Mouse (Mus musculus) limb, embryonic 13.5 days (tissue): Measurements from ENCODE around the gene Cherp. TPM values are rescaled to one million over a fixed set of nuclear protein-coding genes. Genes with fewer than 3 reads are reported as not detected.

Experiments
- ATAC-seq: fragments of 200-750 bp; cut with Nextera tagmentation; 2 replicates; pipeline ENCODE4 v1.8.0; 2017; ENCODE audit warnings: low read depth, moderate number of reproducible peaks, moderate TSS enrichment; ENCODE audit not compliant: low FRiP score
- H3K27ac ChIP-seq: fragments of 300-500 bp; sonication (generic); 2 replicates; pipeline ENCODE4 v1.5.1; 2015; ENCODE audit warnings: inconsistent platforms, mild to moderate bottlenecking, moderate library complexity
- H3K27me3 ChIP-seq: fragments of 300-500 bp; sonication (generic); 2 replicates; pipeline ENCODE4 v1.6.1; 2015; ENCODE audit warnings: mild to moderate bottlenecking, inconsistent platforms
- H3K36me3 ChIP-seq: fragments of 300-500 bp; sonication (generic); 2 replicates; pipeline ENCODE4 v1.6.1; 2015; ENCODE audit warnings: inconsistent platforms, mild to moderate bottlenecking, moderate library complexity
- H3K4me1 ChIP-seq: fragments of 300-500 bp; sonication (generic); 2 replicates; pipeline ENCODE4 v1.6.1; 2015; ENCODE audit warnings: inconsistent platforms
- H3K4me2 ChIP-seq: fragments of 300-500 bp; sonication (generic); replicated peaks from 2 replicates; pipeline ENCODE4 v1.6.1; 2015; ENCODE audit warnings: inconsistent platforms, mild to moderate bottlenecking, moderate library complexity
- H3K4me3 ChIP-seq: fragments of 300-500 bp; sonication (generic); 2 replicates; pipeline ENCODE4 v1.5.1; 2015; ENCODE audit warnings: moderate library complexity, mild to moderate bottlenecking, inconsistent platforms
- H3K9ac ChIP-seq: fragments of 300-500 bp; sonication (generic); 2 replicates; pipeline ENCODE4 v1.6.1; 2015; ENCODE audit warnings: mild to moderate bottlenecking, inconsistent platforms
- H3K9me3 ChIP-seq: fragments of 300-500 bp; sonication (generic); 2 replicates; pipeline ENCODE4 v1.6.1; 2016; ENCODE audit warnings: inconsistent platforms
- WGBS: fragments of 180-500 bp; shearing (Covaris S2); methylation state at CpG from one replicate; pipeline ENCODE4 v1.1.7; 2015; 5-methylcytosine and 5-hydroxymethylcytosine counted together
- polyA plus RNA-seq: library from polyadenylated mRNA; unstranded; fragments of >200 nt; fragmentation: Nextera tagmentation; extraction: Ambion mirVana; gene quantifications from 2 replicates; pipeline ENCODE4 v1.2.1, GENCODE M21; 2015

Cherp gene
- polyA plus RNA-seq, 1 experiment from 2014 or later, result 69.8 TPM

DNA sequence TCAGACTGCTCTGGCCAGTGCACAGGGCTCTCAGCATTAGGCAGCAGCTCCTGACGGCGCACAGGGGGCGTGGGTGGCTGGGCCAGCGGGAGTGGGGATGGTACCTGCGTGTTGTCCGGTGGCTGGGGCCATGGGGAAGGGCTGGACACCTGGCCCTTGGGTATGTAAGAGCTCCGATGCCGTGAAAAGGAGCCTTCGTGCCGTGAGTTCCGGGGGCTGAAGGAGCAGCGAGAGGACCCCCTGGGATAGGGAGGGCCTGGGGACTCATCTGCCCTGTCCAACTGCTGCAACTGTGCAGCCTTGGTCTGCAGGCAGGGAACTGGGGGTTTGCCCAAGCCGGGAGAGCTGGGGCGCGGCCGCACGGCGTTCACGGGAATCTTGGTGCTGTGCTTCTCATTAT lies 21.2 kb upstream of the Cherp start:
- H3K27ac ChIP-seq, result no peak overlapping the region
- no peak overlapping the region for H3K4me2 ChIP-seq
- H3K4me1 ChIP-seq, result peaks cover 20% of the 10 kb centered on the region
- H3K36me3 ChIP-seq, result peaks cover 39% of the 10 kb centered on the region
- WGBS, result 94% methylated on average over 19 of the region's 19 CpGs
- H3K4me3 ChIP-seq, result no peak overlapping the region
- H3K9me3 ChIP-seq, result no peaks in the 10 kb centered on the region
- H3K27me3 ChIP-seq, result no peaks in the 10 kb centered on the region
- no peak overlapping the region for H3K9ac ChIP-seq
- no peak for ATAC-seq

DNA sequence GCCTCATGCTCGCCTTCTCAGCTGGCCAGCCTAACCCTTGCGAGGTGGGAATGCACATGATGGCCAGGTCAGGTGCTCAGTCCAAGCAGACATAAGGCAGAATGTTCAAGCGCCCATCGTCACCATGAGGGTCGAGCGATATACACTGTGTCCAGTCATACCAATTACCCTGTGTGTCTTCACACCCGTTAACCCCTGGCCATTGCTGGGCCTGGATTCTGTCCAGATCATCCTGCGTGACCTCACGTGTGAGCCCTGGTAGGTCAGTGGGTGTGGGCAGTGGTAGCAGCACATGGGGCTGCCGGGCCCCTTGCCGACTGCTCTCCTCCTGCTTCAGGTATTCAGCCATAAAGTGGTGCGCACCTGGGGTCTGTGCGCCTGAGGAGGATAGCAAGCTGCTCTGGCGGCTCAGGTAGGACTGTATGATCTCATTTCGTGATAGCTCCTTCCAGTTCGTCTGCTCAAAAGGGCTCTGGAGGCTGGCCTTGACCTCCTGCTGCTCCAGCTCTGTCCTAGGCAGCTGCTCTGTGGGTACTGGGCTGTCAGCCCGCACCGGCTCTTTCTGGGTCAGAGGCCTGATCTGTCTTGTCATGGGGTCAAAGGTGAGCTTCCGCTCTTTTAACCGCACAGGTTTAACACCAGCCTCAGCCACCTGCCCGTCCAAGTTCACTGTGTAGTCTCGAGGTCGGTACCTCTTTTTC lies 20.5 kb upstream of the Cherp start:
- H3K9me3 ChIP-seq, result no peaks in the 10 kb centered on the region
- H3K4me3 ChIP-seq, result no peak overlapping the region
- H3K36me3 ChIP-seq, result peaks cover 37% of the 10 kb centered on the region
- peaks cover 26% of the 10 kb centered on the region for H3K4me1 ChIP-seq
- H3K4me2 ChIP-seq, result no peak overlapping the region
- H3K9ac ChIP-seq, result no peak overlapping the region
- H3K27me3 ChIP-seq, result no peaks in the 10 kb centered on the region
- ATAC-seq, result no peak
- 85% methylated on average over 23 of the region's 23 CpGs for WGBS
- no peak overlapping the region for H3K27ac ChIP-seq

DNA sequence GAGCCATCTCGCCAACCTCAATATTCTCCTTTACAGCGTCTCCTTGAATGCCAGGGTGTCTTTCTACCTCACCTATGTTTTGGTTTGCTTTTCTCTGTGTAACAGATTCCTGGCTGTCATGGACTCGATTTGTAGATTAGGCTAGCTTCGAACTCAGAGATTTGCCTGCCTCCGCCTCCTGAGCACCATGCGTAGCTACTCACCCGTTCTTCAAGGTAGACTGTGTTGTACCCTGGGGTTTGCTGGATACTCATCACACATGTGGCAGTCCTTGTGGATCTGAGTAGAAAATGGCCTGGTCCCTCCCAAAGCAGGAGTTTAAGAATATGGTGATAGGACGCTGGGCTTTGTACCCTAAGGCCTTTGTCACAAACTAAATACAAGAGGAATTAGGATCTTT lies 18.4 kb upstream of the Cherp start:
- no peak for ATAC-seq
- H3K4me1 ChIP-seq, result peaks cover 31% of the 10 kb centered on the region
- 13% methylated on average over 8 of the region's 8 CpGs for WGBS
- no peaks in the 10 kb centered on the region for H3K9me3 ChIP-seq
- H3K27me3 ChIP-seq, result no peaks in the 10 kb centered on the region
- peaks cover 51% of the 10 kb centered on the region for H3K36me3 ChIP-seq
- peak overlapping the region; percentile 93 for H3K4me3 ChIP-seq
- peak overlapping the region; percentile 52; the same call in 1 of the 2 replicates for H3K27ac ChIP-seq
- H3K9ac ChIP-seq, result peak overlapping the region; percentile 67
- H3K4me2 ChIP-seq, result peak overlapping the region; percentile 90

DNA sequence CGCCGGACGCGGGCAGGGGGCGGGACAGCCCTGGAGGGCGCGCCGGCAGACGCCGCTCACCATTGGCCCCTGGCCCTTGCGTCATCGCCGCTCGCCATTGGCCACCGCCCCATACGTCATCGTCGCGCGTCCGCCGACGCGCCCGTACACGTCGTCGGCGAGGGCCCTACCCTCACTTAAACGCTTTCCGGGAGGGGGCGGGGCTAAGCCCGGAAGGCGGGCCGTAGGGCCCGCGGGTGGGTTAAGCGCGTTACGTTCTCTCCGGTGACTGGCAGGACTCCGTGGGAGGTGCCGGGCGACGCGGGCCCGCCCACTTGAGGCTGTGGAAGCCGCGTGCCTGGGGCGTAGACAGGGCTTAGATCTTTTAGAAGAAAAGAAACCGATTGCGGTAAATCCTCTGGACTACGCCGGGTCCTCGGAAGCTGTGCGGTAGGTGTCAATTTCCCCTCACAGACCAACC lies 17.6 kb upstream of the Cherp start:
- H3K36me3 ChIP-seq, result peaks cover 58% of the 10 kb centered on the region
- H3K4me3 ChIP-seq, result peak overlapping the region; percentile 93
- peak overlapping the region; percentile 92 for H3K9ac ChIP-seq
- peak overlapping the region; percentile 94 for H3K4me2 ChIP-seq
- H3K27ac ChIP-seq, result peak overlapping the region; percentile 52; the same call in 1 of the 2 replicates
- H3K4me1 ChIP-seq, result peaks cover 31% of the 10 kb centered on the region
- ATAC-seq, result peak; percentile 98
- H3K9me3 ChIP-seq, result no peaks in the 10 kb centered on the region
- whole genome bisulfite sequencing, result under 1% methylated on average over 50 of the region's 56 CpGs
- H3K27me3 ChIP-seq, result no peaks in the 10 kb centered on the region

DNA sequence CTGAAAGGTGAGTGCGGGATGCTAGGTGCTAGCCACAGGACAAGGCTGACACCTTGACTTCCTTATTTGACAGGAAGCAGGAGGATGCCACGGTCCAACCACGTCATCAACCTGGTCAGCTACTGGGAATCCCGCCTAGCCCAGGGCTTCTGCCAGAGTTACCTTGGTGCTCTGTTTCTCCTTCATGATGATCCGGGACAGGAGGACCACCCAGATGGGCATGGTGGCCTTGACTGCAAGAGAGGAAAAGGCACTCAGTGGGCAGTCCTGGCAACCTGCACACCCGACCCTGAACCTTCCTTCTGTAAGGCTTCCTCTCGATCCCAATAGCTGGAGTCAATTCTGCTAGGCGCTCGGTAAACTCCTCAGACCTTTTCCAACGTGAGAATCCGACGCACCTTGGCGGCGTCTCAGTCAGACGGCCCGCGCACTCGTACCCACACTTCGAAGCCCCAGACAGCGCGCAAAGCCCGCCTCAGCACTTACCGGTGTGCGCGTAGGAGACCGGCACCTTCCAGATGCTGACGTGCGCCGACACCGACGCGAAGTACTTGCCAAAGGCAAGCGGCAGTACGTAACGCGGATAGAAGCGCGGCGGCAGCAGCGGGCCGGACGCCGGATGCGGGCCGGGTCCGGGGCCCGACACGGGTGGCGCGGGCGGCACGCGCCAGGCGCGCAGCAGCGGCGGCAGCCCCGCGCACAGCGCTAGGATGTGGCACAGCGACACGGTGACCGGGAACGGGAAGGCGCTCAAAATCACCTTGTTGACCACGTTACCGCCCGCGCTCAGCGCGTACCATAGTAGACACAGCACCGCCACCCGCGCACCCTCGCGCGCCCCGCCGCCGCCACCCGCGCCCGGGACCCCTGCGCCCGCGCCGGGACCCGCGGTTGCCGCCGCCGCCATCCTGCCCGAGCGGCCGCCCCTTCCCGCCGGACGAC lies 16.9 kb upstream of the Cherp start, which contains the start of gene Slc35e1:
Gene Slc35e1, minus strand, starts transcription at position 935 of the 942 bp plus-strand sequence.
- peak; percentile 38 for ATAC-seq

DNA sequence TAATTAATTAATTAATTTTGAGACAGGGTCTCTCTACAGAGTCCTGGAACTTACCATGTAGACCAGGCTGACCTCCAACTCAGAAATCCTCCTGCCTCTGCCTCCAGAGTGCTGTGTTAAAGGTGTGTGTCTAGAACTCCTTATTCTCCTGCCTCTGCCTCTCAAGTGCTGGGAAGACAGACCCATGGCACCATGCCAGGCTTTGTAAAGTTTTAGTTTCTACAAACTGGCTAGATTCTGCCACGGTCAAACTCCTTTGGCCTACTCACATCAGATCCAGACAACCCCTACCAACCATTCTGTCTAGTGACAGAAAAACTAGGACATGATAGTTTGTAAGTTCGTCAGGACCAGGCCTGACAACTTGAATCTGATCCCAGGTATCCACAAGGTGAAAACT lies 16.0 kb upstream of the Cherp start:
- peak overlapping the region; percentile 92 for H3K9ac ChIP-seq

More for the DNA sequence above, 16.9 kb upstream of the Cherp start, which contains the start of gene Slc35e1:
- Histone ChIP-seq H3K4me3 (peak within 1 kb of the TSS; percentile 93), H3K27ac (peak within 1 kb of the TSS; percentile 65), H3K9ac (peak within 1 kb of the TSS; percentile 92), H3K27me3 (no peaks in the 10 kb centered on the region), H3K4me2 (peak within 1 kb of the TSS; percentile 94), H3K4me1 (peaks cover 31% of the 10 kb centered on the region), H3K9me3 (no peaks in the 10 kb centered on the region), H3K36me3 (peaks cover 59% of the 10 kb centered on the region)
- WGBS, result under 1% methylated on average over 67 of the region's 98 CpGs

DNA sequence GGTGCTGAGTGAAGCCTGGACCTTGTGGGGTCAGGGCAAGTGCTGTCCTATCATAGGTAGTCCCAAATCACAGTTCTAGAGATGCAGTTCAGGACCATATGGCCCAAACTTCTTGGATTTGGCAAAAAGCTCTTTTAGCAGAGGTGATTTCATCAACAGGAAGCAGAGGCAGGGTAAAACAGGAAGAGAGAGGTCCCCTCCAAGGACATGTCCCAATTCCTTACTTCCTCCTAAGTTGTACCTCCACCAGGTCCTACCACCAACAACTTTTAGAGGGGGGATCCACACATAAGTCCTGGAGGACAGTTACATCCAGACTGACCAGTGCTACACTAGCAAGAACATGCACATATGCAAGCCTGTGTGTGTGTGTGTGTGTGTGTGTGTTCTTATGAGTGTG lies 12.0 kb upstream of the Cherp start:
- no peak overlapping the region for H3K4me2 ChIP-seq
- no peak overlapping the region for H3K4me3 ChIP-seq
- no peak overlapping the region for H3K27ac ChIP-seq
- H3K9me3 ChIP-seq, result no peaks in the 10 kb centered on the region
- H3K9ac ChIP-seq, result no peak overlapping the region
- peaks cover 81% of the 10 kb centered on the region for H3K36me3 ChIP-seq
- ATAC-seq, result no peak
- H3K4me1 ChIP-seq, result peaks cover 17% of the 10 kb centered on the region
- H3K27me3 ChIP-seq, result no peaks in the 10 kb centered on the region

More for the DNA sequence above, 16.0 kb upstream of the Cherp start:
- Histone ChIP-seq H3K27me3 (no peaks in the 10 kb centered on the region), H3K27ac (no peak overlapping the region), H3K36me3 (peaks cover 59% of the 10 kb centered on the region), H3K4me2 (peak overlapping the region; percentile 94), H3K4me3 (peak overlapping the region; percentile 93), H3K4me1 (peaks cover 31% of the 10 kb centered on the region), H3K9me3 (no peaks in the 10 kb centered on the region)
- WGBS, result 89% methylated on average over 2 of the region's 2 CpGs
- ATAC-seq, result no peak

DNA sequence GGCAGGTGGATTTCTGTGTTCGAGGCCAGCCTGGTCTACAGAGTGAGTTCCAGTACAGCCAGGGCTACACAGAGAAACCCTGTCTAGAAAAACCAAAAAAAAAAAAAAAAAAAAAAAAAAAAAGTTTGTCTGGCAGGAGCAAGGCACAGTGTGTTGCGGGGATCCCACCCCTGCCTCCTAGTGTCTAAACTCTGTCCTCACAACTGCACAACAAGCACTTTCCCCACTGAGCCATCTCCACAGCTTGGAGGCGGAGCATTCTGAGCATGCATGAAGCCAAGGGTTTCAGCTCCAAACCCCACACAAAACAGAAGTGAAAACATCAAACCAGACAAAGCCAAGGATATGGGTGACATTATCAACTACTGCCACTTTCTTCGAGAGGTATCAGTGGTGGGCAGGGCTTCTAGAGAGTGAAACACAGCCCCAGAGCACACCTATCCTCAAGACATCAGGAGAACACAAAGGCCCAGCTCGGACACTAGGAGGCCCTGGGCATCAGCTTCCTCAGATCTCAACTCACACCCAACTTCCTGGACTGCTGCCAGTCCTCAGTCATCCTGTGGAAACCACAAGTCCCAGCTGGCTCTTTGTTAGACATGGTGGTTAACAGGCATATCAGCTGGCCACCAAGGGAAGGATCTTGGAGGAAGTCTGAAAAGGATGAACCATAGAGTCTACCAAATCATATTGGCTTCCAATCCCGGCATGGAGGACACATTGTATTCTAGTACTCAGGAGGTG lies 10.6 kb upstream of the Cherp start:
- Histone ChIP-seq H3K27ac (no peak overlapping the region), H3K4me3 (no peak overlapping the region), H3K9me3 (no peaks in the 10 kb centered on the region), H3K27me3 (no peaks in the 10 kb centered on the region), H3K36me3 (peaks cover 94% of the 10 kb centered on the region), H3K4me2 (no peak overlapping the region), H3K4me1 (peaks cover 6% of the 10 kb centered on the region), H3K9ac (no peak overlapping the region)
- WGBS, result 79% methylated on average over 6 of the region's 6 CpGs
- ATAC-seq, result no peak

DNA sequence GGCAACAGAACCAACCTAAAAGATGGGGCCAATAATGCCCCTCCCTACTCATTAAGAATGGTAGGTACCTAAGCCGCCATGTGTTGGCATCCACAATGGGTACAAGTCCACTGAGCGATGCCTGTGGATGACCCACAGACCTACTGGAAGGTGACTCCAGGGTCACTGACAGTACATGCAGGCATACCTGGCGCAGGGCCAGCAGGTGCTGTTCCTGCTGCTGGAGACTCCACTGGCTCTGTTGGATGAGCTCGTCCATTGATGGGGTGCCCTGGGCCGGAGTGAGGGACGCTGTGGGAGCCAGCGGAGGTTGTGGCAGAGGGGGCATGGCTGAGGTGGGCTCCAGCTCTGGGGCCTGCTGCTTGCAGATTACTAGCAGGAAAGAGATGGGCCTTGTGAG lies 4.3 kb downstream of the Cherp start:
- Histone ChIP-seq H3K9me3 (no peaks in the 10 kb centered on the region), H3K36me3 (peaks cover 79% of the 10 kb centered on the region)
- WGBS, result 93% methylated on average over 7 of the region's 7 CpGs

DNA sequence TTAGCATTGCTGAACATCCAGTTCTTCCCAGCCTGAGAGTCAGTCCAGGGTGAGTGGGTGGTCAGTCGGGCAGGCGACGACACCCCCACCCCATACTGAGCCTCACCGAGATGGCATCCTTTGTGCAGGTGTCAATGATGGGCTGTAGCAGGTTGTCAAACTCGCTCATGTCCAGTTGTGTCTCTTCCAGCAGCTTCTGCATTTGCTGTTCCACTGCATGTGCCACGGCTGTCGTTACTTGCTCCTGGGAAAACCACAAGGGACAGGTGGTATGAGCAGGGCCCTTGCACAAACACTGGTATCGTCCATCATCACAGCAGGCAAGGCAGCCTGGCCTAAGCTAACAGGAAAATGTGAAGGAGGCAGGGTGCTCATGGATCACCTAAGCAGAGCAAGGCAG lies 5.0 kb downstream of the Cherp start:
- Histone ChIP-seq H3K9ac (no peak overlapping the region), H3K9me3 (no peaks in the 10 kb centered on the region), H3K27me3 (no peaks in the 10 kb centered on the region), H3K4me3 (no peak overlapping the region), H3K27ac (no peak overlapping the region), H3K4me2 (no peak overlapping the region), H3K36me3 (peaks cover 86% of the 10 kb centered on the region), H3K4me1 (peaks cover 12% of the 10 kb centered on the region)
- no peak for ATAC-seq
- WGBS, result 93% methylated on average over 8 of the region's 8 CpGs

More for the DNA sequence above, 4.3 kb downstream of the Cherp start:
- Histone ChIP-seq H3K4me3 (no peak overlapping the region), H3K27me3 (no peaks in the 10 kb centered on the region), H3K4me2 (no peak overlapping the region), H3K4me1 (peaks cover 12% of the 10 kb centered on the region), H3K27ac (no peak overlapping the region), H3K9ac (no peak overlapping the region)
- no peak for ATAC-seq

DNA sequence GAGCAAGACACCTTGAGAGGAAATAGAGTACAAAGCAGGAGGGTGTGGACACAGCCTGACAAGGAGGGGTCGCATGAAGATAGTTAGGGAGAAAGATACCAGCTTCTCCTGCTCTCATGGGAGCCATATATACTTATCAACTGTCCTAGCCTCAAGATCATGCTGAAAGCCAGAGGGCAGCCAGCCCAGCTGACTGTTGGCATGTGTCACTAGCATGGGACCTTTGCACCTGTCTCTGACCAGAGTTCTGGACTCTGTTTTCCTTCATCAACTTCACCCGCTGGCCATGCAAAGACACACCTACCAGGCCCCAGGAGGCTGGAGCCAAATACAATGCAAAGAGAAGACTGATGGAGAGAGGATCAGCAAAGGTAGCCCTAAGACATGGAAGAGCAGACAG lies 5.8 kb downstream of the Cherp start:
- 96% methylated on average over 2 of the region's 2 CpGs for WGBS
- Histone ChIP-seq H3K4me2 (no peak overlapping the region), H3K27ac (no peak overlapping the region), H3K36me3 (peaks cover 93% of the 10 kb centered on the region), H3K9ac (no peak overlapping the region), H3K4me1 (peaks cover 11% of the 10 kb centered on the region), H3K4me3 (no peak overlapping the region), H3K27me3 (no peaks in the 10 kb centered on the region), H3K9me3 (no peaks in the 10 kb centered on the region)
- no peak for ATAC-seq
